Mouse (Mus musculus) fat pad, adult 2 months (tissue): ENCODE measurements around the gene Rem1.

Experiments used
- DNase-seq: peaks from one replicate; pipeline ENCODE4 v3.0.0-alpha.2; 2011; ENCODE audit warnings: low read depth, low spot score; ENCODE audit errors: extremely low read depth

The Rem1 gene

DNA sequence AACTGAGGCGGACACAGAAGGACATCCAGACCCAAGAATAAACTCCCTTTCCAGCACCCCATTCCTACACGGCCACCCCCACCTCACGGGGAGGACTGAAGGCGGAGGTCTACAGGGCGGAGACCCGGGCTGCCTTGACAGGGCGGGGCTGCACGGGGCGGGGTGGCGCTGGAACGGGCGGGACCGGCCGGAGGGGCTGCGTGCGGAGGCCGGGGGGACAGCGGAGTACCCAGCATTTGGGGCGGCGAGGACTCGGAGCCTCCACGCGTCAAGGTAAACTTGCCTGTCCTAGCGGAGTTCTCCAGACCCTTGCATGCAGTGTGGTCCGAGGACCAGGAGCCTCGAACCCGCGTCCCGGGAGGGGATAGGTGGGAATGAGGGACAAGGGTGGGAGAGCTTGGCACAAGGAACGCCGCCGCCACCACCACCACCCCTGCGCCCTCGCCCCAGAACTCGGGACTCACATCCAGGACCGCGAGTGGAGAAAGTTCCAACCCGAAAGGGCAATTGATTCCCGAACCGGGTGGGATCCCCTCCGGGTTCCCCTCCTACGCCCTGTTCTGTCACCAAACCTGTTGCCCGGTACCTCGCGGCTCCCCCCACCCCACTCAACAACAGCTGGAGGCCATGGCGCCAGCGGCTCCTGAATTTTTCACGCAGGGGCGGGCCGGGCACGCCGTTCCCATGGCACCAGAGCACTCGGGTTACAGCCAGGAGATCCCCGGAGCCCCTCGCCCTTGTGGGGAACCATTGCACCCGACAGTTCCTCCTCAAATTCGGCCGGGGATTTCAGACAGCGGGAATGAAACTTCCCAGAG lies at the start of gene Rem1:
Gene Rem1, plus strand, starts transcription at position 178 of the 818 bp plus-strand sequence.
- no peak for DNase-seq

DNA sequence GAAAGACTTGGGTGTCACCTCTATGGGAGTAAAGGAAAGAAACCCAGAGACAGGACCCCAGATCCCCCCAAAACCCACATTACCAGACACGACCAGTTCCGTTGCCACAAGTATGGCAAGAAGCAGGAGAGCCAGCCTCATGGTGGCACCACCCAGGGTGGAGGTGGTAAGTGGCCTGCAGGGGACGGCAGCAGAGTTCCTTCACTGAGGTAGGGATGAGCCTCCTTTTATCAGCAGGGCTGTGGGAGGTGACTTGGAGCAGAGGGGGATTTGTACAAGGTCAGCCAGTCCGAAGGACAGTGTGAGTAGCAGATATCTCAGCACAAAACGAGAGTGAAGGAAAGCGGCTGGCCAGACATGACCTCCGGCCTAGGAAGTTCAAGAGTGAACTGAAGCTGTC lies 46.6 kb upstream of the Rem1 start, which contains the start of gene Defb19:
Gene Defb19, minus strand, starts transcription at position 206 of the 400 bp plus-strand sequence.
- no peak for DNase-seq

DNA sequence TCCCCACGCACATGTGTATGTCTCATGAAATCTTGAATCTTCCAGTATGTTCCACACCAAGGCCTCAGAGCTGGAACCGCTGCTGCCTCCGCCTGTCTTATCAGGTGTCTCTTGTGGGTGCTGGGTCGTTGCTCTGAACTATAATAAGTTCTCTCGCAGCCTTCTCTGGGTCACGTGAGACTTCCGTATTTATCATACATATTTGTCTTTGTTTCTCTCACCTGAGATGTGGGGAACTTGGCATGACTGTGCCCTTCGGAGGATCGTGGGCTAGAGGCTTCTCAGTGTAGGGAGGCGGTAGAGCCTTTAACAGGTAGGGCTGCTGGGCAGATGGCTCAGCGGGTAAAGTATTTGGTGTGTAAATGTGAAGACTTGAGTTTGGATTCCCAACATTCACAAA lies 46.1 kb upstream of the Rem1 start:
- DNase-seq, result no peak

DNA sequence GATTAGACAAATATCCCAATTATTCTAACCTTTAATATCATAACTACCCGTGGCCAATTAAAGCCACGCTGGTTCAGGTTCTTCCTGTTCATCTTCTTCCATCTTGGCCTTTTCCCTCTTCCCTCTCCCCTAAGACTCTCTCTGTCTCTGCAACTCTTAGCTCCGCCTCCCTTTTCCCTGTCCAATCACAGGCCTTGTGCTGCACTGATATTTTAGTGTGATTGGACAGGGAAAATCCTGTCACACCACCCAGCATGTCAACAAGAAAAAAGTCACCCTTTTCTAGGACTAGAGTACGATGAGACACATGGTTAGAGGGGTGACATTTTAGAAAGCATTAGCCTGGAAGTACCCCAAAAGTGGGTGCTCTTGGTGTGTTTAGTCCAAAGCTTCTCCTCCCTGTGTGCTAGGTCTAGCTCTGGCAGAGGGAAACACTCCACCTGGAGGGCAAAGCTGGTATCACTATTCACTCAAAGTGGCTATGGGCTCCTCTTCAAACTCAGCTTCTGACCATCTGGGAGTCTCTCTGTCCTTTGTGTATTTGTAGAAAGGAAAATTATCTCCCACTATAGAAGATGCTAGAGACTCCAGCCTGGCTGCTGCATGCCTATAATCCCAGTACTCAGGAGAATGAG lies 39.7 kb upstream of the Rem1 start:
- DNase-seq, result no peak

- DNase-seq, result no peak
Measured at GRCm38 (mm10) chr2:152588450-152588849, 38.3 kb upstream of the Rem1 start.

DNA sequence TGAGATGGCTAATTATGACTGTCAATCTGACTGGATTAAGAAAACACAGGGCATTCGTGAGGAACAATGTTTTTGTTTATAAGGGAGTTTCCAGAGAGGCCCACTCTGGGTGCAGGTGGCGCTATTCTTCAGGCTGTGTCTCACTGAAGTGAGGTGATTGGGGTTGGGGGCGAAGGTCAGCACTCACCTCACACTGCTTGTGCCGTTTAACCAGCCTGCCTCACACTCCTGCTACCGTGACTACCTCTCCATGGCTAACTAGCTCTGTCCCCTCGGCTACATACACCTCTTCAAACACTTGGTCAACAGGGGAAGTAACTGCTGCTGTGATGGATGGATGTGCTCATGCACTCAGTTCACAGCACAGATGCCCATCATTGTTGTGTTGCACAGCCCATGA lies 37.7 kb upstream of the Rem1 start:
- DNase-seq, result no peak

DNA sequence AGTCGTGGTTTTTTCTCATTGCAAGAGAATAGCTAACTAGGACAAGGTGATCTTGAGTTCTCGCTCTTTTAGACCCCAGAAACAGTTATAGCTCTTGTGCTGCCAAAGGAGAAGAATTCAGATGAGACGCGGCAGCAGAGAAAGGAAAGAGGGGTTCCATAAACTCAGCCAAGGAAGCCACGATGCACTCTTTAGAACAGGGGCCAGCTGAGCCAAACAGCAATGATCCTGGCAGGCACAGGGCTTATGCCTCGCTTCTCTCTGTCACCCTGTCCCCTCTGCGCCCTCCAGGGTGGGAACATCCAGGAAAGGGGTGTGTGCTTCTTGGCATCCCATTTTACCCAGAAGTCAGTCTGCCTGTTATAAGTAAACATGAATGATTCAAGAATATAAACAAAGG lies 27.5 kb upstream of the Rem1 start, which contains the start of gene Defb45:
Gene Defb45, minus strand, starts transcription at position 101 of the 400 bp plus-strand sequence.
- DNase-seq, result no peak

DNA sequence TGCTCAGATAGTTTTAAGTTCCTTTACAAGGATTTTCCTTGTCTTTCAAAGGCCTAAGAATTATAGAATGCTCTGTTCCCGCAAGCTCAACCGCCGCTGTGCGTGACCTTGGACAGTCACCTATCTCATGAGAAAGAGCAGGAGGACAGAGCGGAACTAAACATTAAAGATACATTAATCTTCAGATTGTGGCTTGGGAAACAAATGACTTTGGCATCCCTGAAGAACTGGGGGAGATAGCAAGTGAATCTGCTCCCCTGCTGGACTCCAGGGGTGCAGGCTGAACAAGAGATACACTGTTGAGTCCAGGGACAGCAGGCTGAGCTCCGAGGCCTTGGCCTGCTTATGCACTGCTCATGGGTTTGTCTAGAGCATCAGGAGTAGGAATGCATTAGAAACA lies 26.7 kb upstream of the Rem1 start:
- DNase-seq, result no peak

GRCm38 (mm10) chr2:152601275-152601960 lies 25.3 kb upstream of the Rem1 start:
- DNase-seq, result no peak

DNA sequence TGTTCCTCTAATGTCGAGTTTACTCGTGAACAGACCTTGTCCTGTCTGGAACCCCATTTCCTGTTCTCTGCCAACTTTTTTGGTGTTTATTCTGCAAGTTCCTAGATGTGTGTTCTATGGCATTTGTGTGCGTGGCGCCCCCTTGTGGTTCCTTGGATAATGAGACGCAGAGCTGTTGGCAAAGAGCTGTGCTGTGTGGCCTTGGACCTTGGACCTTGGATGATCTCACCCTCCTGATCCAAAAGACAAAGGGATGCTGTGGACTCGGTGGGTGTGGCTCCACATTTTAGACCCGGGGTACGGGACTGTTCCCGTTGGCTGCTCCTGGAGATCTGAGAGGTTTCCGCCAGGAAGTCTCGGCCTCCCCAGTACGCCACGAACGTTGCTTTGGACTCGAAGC lies 22.7 kb upstream of the Rem1 start, which contains the start of gene Defb36:
Gene Defb36, plus strand, starts transcription at position 271 of the 400 bp plus-strand sequence.
- DNase-seq, result no peak

DNA sequence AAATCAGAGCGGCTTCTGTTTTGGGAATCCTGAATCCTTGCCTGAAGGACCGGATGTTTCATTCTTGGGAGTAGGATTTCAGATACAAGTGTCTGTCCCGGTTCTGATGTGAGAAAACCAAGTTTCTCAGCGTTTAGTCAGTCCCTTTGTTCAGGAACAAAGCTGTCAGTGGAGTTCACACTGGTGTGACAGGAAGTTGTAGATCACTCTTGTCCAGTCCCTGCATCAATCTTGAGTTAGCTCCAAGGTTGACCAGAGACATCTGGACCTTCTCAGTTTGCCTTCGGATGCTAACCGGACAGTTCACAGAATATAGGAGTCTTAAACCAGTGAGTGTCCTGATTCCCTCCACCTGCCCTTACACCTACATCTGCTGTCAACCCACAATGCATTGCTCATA lies 19.0 kb upstream of the Rem1 start:
- no peak for DNase-seq

- DNase-seq, result no peak
Measured at GRCm38 (mm10) chr2:152608719-152609118, 18.0 kb upstream of the Rem1 start.

DNA sequence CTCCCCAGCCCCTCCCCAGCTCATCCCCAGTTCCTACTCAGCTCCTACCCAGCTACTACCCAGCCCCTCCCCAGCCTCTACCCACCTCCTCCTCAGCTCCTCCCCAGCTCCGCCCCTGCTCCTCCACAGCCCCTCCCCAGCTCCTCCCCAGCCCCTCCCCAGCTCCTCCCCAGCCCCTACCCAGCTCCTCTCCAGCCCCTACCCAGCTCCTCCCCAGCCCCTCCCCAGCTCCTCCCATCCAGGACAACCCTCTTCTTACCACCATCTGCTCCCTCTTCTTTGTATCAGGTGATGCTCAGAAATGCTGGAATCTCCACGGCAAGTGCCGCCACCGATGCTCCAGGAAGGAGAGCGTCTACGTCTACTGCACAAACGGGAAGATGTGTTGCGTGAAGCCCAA lies 14.6 kb upstream of the Rem1 start:
- DNase-seq, result no peak

GRCm38 (mm10) chr2:152615563-152615962 lies 11.2 kb upstream of the Rem1 start:
- no peak for DNase-seq

DNA sequence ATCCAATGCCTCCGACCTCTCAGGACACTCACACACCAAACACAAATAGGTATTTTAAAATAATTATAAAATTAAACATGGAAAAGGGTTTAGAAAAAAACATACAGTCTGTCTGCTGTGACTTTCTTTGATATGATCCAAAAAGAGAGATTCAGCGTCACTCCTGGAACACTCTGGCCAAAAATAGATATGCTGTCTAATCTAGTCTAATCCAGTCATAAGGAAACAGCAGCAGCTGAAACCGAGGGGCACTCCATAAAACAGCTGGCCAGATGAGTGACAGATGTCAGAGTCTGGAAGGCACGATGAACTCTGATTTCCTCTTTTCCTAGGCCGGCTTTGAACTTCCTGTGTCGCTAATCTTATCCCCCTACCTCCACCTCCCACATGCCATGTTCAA lies 10.3 kb upstream of the Rem1 start:
- no peak for DNase-seq

DNA sequence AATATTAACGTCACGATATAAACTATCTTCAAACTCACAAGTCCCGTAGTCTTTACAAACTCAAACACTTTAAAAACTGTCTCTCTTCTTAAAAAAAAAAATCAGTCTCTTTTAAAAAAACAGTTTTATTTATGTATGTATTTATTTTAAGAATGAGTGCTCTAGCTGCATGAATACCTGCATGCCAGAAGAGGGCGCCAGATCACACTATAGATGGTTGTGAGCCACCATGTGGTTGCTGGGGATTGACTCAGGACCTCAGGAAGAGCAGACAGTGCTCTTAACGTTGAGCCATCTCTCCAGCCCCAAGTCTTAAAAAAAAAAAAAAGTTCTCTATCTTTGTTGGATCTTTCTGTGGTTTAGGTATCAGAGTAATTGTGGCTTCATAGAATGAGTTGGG lies 9.4 kb upstream of the Rem1 start:
- DNase-seq, result no peak

DNA sequence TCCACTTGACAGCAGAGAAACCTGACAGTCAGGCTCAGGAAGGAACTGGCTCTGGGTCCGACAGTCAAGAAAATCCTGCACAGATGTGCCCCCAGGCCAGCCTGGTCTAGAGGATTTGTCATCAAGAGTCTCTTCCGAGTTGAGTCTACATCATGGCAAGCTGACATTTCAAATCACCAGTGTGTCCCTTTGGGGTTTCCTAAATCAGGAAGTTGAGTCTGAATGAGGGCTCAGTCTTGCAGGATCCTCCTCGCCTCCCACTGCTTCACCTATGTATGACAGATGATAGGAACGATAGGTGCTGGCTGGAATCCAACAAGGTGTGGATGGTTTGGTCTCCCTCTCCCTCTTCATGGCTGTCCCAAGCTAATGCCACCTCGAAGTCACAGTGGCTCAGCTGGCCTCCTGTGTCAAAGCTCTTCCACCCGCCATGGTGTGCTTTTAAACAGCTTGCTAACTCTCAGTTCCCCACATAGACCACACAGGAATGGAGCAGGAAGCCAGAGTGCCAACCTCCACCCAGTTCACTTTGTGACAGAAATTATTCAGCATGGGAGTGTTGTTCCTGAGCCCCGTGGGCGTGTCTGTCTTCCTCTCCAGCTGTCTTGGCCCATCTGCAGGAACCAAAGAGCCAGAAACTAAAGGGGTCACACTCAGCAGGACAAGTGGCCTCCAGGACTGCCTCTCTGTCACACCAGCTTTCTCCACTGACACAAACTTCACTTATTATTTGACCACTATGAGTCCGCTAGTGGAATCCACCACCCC lies 6.2 kb upstream of the Rem1 start:
- no peak for DNase-seq

- no peak for DNase-seq
Measured at GRCm38 (mm10) chr2:152622151-152622550, 4.6 kb upstream of the Rem1 start.

- no peak for DNase-seq
Measured at GRCm38 (mm10) chr2:152622953-152623352, 3.8 kb upstream of the Rem1 start, which contains the start of gene Defb25. Defb25 (minus strand) TSS chr2:152623053.

DNA sequence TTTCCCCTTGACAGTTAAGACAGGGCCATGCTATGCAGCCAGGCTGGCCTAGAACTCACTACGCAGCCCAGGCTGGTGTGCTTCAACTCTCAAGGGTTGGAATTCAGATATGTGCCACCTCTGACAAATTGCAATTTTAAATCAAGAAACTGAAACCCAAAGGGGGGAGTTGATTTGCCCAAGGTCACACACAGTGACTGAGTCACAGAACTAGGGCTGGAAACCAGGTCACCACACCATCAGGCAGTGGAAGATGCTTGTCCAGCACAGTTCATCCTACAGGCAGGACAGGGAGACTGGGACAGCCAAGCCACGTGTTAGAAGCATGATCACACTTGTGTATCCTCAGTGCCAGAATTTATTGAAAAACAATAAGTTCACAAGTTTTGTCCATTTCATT lies 2.2 kb upstream of the Rem1 start:
- DNase-seq, result no peak

- no peak for DNase-seq
Measured at GRCm38 (mm10) chr2:152625256-152625655, 1.5 kb upstream of the Rem1 start.
